Mouse (Mus musculus) CH12.LX (cell line): ENCODE results near the gene Sacm1l.

Experiments used
- CHD2 ChIP-seq: IDR thresholded peaks from 2 replicates; pipeline ENCODE4 v1.6.1; 2011; ENCODE audit warnings: low read length, improper control_type of control experiment
- EP300 ChIP-seq: IDR thresholded peaks from 2 replicates; pipeline ENCODE4 v1.6.1; 2011; ENCODE audit warnings: low read length, improper control_type of control experiment
- JUN ChIP-seq: IDR thresholded peaks from 2 replicates; pipeline ENCODE4 v1.6.1; 2011; ENCODE audit warnings: low read depth, mild to moderate bottlenecking, low read length, improper control_type of control experiment, moderate library complexity; ENCODE audit not compliant: insufficient read depth
- UBTF ChIP-seq: IDR thresholded peaks from 2 replicates; pipeline ENCODE4 v1.6.1; 2012; ENCODE audit warnings: low read depth, mild to moderate bottlenecking, inconsistent platforms, low read length, improper control_type of control experiment, moderate library complexity

DNA sequence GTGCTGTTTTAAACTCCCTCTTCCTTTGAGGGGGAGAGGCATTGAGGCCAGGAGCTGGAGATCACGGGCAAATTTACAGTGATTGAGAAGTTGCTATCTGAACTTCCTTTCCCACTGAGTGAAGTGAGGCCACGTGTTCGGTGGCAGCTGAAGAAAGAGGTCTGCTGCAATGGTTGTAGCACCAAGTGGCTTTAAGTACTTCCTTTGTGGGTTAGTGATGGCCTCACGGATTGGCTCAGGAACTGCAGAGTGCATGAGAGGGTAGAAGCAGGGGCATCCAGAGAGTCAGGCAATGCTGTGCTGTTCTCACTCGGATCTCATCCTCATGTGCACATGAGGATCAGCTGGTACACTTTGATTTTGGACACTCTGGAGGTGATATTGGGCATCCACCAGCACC, 31.7 kb upstream of the Sacm1l start:
- no peak for TF ChIP-seq EP300
- no peak for TF ChIP-seq JUN
- no peak for TF ChIP-seq CHD2
- no peak for TF ChIP-seq UBTF
